Mouse (Mus musculus) olfactory bulb, adult 2 months (tissue): ENCODE data around the gene Srsf3.

ENCODE experiments used
- CTCF ChIP-seq: fragments of 200-500 bp; IDR thresholded peaks from 2 replicates; pipeline ENCODE4 v1.5.1; 2012; ENCODE audit warnings: low read depth, mild to moderate bottlenecking, low read length, moderate library complexity; ENCODE audit not compliant: insufficient read depth
- POLR2A ChIP-seq: fragments of 200-500 bp; IDR thresholded peaks from 2 replicates; pipeline ENCODE4 v1.6.1; 2012; ENCODE audit warnings: mild to moderate bottlenecking, low read depth, low read length, moderate library complexity; ENCODE audit not compliant: insufficient read depth

- TF ChIP-seq POLR2A (no peak), CTCF (no peak)
Observed at GRCm38 (mm10) chr17:29020444-29020843, 12.0 kb upstream of the Srsf3 start.
